Mouse (Mus musculus): ENCODE measurements at regions not wholly inside any gene's neighbourhood (a gene's known extent, or its start where the extent isn't known, plus 50 kb on each side); places are given as distances from the start of the nearest gene placed in this dataset.
A peak's percentile ranks its signal among the peaks of the same experiment; 100 is the strongest.

DNA sequence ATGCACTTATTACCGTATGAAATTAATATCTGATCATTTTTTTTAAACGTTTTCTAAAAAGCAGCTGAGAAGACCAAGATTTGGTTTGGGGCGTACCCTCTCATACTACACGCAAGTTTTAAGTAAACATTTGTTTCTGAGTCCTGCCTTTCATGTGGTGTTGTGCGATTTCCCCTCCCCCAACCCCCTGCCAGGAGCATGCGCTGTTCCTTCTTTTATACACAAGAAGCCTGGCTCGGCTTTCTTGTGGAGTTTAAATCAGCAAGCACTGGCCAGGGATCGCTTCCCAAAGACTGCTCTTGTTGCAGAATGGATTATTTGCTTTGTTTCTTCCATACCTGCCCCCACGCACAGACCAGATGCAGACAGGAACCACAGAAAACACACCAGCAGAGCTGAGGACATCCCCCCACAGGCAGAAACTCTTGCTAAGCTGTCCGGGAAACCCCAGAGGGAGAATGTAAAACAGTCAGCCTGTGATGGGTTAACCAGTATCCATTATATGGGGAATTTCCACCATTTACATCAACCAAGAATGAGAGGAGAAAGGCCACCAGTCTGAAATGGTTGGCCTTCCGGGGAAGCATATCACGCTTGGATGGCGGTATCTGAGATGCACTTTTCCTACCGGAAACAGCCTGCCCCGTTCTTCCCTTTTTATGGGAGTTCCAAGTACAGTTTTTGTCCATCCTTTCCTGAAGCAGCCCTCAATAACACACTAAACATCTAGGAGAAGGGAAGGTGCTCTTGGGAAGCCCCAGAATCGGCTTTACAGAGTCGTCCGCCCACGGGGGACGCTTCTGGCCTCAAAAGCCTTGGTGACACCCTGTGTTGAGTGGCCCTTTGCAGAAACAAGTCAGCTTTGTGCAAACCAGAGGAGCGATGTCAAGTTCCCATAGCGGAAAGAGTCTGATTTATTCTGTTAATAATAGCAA is 91.3 kb downstream of the Tomm20 start:
- peak; percentile 84 for DNase-seq (ENCODE audit: low read depth, low spot score)

DNA sequence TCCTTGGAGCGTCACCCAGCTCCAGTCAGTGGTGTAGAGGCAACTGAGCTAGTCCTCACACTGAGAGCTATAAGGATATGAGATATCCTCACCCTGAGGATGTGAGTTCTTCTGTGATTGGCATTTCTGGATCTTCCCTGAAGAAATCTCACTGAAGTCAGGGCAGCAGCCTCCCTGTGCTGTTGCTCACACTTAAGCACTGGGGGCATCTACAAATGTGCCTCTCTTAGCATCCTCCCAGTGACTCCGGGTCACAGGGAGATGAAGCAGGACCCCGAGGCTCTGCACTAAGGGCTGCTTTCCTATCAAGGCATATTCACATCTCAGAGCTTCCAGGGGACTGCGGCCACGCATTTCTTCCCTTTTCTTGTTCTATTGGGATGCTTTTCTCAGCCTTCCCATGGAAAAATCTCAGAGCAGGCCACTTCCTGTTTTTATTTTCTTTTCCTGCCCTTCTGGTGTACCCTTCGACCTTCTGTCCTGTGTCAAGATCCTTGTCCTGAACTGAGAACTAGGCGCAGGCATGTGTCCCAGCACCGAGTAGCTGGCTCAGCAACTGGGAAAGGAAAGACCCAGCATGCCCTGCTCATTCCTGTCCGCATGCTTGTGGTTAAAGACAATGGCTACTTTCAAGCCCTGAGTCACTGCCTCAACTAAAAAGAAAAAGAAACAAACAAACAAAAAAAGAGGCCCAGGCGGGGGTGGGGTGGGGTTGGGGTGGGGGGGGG is 92.8 kb downstream of the Tomm20 start:
- peak; percentile 59 for DNase-seq (ENCODE audit: low read depth, low spot score)

DNA sequence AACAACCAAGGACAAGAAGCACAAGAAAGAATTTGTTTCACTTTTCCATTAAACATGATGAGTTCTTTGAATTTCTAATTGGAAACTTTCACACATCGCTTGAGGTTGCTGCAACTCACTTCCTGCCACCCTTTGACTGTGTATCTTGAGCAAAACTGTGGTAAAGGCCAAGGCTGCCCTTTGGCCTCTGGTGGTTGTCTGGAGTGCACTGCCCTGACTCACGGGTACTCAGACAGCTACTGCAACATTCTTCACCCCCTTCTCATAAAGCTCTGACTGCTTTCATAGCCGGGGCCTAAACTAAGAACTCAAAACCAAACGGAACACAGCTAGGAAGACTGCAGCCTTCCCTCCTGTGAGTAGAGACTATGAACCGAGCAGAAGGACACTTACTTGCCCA is 93.5 kb downstream of the Tomm20 start:
- peak; percentile 79 for DNase-seq (ENCODE audit: low read depth, low spot score)

DNA sequence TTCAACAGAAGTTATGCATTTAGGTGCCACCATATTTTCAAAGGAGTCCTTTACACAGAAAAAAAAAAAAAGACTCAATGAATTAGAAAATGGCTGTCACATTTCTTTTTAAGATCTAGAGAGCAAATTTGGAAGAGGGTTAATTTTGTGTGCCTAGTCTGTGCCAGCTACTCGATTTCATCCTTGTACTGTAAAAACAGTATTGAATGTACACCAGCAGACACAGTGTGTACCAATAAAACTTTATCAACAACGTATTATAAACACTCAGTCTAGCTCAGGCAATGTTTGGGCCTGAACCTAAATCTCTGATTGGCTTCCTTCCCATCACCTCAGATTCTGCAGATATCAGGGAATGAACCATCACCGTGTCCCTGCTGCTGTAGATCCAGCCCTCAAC is 93.9 kb downstream of the Tomm20 start:
- DNase-seq (ENCODE audit: low read depth, low spot score): no peak

DNA sequence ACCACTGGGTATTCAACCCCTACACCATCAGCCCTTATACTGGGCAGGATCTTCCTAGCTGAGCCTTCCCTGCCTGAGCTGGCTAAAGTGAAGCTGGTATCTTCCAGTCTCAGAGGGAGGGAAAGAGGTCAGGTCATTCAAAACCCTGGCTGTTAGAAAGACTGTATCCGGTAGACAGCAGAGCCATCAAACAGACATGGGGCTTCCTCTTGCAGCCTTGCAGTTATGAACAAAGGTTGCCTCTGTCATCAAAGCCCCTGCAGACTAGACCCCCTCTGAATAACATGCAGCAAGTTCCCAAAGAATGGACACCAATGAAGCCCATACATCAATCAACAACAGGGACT is 95.5 kb downstream of the Tomm20 start:
- peak; percentile 18 for DNase-seq (ENCODE audit: low read depth, low spot score)

DNA sequence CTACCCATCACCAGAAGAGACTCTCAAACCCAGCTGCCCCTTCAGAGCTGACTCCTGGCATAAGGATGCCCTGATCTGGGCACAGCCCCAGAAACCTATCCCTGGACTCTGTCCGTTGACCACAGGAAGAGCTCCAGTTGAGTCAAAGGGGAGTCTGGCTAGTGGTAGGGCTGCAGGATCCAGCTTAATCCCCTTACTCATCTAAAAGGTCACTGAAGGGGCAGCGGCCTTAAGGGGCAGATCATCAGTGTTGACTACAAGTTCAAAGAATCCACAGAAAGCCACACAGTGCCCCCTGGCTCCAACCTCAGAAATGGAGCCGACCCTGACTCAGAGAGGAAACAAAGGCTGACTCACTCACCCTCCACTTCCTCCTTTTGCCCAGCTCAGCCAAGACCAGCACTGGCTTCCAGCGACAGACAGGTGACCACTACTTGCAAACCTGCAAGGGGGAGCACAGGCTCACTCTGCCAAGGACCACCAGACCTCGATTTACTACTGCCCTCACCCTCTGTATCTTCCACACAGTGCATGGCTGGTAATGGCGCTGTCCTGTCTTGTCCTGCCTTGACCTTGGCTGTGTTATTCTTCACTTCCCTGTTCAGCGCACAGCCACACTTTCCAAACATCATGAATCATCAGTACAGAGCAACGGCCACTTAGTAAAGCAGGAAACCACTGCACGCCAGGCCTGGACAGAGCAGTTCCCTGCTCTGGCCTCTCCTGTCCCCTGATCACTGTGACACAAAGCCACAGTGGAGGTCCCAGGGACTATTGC is 96.0 kb downstream of the Tomm20 start:
- DNase-seq (ENCODE audit: low read depth, low spot score): peak; percentile 66

DNA sequence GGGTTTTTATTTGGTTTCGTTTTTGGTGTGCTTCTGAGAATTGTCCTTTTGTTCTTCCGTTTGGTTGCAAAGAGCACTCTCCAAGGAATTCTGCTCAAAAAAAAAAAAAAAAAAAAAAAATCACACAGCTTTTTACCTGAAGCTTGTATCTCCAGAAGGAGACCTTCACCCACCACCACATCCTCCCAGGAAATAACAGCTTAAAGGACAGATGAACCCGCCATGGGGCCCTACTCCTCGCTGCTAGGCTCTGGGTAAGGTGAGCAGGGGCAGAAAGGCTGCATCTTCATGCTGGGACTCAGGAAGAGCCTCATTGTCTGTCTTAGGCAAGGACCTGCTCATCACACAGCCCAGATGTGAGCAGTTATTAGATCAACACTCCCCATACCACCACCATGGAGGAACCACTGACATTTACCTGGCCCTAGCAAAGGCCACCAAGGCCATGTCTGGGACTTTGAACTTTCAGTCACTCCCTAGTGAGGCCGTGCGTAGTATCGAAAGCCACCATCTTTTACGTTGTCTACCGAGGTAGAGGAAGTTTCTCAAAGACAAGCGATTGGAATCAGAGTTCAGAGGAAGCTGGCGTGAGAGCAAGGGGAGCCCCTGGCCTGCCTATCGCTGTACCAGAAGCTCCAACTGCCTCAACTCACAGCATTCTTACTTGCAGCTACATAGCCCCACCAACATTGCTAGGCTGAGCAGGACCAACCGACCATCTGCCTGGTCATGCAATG is 97.1 kb downstream of the Tomm20 start:
- DNase-seq (ENCODE audit: low read depth, low spot score): peak; percentile 84

DNA sequence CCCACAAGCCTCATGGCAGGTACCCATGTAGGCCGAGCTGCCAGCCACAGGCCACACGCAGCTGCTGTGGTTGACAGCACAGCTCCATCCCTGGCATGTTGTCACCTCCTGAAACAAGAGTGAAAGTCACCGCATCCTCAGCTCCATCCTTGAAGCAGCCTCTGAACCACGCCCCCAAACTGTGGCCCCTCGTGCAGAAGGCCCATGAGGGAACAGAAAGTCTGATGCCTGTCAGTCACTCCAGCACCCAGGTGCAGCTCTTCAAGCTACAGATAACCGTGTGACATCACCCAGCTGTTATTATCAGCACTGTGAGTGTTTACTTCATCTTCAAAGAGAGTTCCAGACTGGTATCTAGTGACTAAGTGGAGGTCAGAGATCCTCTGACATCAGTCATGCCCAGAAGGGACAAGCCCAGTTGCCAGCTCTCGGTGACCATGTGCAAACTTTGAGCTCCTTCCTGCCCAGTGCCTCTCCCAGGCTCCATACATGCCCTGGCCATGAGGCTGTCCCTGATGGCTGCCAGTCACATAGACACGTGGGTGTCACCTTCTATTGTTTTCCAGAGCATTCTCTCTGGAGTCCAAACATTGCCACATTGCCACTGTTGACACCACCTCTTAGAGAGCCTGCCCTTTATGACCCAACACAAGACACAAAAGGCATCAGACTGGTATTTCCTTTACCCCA is 97.8 kb downstream of the Tomm20 start:
- DNase-seq (ENCODE audit: low read depth, low spot score): peak; percentile 92

DNA sequence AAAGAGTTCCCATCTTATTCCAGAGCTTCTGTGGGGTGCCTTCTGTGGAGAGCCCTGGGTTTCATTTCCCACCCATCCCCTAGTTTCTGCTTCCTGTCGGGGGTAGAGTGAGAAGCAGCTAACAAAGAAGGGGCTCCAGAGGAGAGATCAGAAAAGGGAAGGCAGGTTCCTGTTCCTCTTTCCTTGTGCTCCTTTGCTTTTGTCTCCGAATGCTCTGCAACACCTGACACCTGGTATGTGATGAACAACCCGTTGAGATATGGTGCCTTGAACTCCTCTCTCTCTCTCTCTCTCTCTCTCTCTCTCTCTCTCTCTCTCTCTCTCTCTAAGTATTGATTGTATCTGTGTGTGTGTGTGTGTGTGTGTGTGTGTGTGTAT is 99.5 kb downstream of the Tomm20 start:
- DNase-seq (ENCODE audit: low read depth, low spot score): no peak

DNA sequence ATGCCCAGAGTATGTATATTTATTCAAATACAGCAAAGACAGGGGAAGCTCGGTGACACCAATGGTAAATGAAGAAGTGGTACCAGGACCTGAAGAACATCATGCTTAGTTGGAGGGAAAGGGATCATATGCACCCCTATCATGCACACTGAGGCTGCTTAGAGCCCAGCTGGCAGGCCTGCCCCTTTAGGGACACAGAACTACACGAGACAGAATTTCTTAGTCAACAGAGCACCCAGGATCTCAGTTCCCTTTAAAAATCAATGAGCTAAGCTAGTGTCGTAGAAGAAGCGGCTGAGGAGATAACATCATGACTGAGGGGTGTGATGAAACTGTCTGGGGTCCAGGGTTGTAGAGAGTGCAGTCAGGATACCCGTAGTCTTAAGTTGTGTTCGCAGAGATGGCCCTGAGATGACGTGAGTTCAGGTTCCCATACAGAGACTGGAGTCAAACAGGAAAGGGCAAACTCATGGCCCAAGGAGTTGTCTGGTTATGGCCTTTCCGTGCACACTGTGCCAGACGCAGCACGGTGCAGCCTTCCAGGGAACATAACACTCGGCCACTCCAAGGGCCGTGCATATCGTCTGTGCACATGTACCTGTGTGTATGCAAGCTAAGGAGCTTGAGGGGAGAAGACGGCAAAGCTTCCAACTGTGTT is 100.0 kb downstream of the Tomm20 start:
- DNase-seq (ENCODE audit: low read depth, low spot score): peak; percentile 2

DNA sequence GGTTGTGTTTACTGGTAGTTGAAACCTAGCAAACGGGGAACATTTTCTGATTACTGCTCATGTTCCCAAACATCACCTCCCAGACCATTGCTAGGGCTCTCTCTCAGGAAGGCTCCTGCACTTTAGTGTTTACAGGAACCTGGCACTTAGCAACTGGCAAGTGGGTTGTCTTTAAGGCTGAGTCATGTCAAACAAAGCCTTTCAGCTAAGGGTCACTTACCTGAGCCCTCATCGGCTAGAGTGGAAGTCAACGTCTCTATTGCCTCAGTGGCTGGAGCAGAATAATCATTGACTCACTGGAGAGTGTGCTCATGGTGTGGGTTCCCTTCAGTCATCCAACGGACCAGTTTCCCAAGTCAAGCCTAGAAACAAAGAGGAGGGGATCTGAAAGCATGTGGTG is 101.0 kb downstream of the Tomm20 start:
- no peak for DNase-seq (ENCODE audit: low read depth, low spot score)

DNA sequence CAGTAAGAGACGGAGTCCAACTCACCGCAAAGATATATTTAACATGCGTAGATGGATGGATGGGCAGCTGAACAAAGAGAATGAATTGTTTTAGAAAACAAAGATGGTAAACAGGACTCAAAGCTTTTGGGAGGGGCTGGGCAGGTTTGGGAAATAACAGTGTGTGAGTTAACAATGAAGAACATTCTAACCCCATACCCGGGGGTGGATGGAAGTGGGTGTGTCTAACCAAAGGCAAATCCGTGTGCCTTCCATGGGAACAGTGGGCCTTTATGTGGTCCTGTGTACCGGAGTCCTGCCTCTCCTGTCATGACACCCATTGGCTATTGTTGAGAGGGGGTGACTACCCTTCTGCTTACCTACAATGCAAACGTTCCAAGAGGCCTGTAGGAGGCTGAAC is 104.5 kb downstream of the Tomm20 start:
- no peak for DNase-seq (ENCODE audit: low read depth, low spot score)

DNA sequence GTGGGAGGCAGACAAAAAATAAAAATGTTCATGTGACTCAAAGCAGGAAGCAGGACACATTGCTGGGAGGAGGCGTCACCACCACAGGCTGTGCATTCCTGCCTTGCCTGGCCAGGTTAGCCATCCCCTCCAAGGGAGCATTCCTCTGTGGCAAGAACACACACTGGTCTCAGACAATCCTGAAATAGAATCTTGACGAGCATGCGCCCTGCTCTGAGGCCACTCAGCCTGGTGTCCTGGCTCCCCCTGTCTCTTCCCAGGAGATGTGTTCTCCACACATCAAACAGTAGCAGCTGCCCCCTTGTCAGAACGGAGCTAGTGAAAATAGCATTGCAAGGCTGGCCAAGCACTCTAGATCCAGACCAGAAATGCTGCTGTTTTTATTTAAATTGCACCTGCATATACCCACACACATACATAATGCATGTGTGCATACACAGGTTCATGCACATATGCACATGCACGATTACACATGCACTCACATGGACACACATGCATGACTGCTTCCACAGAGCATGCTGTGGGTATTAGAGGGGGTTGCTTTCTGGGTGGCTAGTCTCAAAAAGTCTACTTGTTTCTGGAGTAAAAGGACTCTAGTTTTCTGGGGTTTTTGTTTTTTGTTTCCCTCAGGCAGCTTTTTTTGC is 105.8 kb downstream of the Tomm20 start:
- no peak for DNase-seq (ENCODE audit: low read depth, low spot score)

DNA sequence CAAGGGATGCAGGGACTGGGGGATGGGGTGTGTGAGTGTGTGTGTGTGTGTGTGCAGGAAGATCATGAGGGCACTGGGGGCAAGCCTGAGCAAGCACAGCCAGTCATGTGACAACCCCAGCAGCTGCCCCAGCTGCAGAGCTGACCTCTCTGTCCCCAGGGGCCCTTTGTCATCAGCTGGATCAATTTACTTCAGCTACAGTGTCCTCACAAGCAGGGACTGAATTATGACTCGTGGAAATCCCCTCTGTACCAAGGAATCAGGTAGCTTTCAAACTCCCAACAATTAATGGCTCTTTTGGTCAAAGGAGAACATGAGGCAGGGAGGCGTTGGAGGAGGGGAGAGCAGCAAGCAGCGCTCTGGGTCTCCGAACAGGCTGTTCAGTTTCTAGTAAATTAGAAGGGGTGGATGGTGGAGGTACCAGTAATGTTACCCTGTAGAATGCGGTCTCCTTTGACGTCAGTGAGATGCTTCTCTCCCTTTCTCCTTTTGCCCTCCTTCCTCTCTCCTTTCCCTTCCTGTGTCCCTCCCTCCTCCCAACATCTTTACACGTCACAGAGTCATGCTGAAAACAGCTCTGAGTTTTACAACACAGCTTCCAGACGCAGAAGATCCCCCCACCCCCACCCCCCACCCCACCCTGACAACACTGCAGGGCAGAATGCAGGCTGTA is 106.5 kb downstream of the Tomm20 start:
- DNase-seq (ENCODE audit: low read depth, low spot score): peak; percentile 64

DNA sequence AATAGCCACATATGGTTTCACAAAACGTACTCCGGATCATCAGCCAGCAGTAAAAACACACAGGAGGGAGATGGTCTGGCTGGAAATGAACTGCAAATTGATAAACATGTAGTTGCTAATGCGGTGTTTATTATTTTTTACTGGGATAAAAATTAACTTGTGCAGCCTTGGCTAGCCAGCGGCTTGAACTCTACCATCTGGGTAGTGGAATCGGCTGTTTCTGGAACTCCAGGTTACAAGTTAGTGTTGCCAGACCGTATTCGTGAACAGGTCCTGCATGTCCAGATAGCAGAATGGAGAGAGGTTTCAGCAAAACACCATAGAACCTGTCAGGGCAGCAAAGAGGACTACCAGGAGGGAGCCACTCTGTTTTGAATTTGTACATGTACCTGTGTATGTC is 107.4 kb downstream of the Tomm20 start:
- no peak for DNase-seq (ENCODE audit: low read depth, low spot score)

DNA sequence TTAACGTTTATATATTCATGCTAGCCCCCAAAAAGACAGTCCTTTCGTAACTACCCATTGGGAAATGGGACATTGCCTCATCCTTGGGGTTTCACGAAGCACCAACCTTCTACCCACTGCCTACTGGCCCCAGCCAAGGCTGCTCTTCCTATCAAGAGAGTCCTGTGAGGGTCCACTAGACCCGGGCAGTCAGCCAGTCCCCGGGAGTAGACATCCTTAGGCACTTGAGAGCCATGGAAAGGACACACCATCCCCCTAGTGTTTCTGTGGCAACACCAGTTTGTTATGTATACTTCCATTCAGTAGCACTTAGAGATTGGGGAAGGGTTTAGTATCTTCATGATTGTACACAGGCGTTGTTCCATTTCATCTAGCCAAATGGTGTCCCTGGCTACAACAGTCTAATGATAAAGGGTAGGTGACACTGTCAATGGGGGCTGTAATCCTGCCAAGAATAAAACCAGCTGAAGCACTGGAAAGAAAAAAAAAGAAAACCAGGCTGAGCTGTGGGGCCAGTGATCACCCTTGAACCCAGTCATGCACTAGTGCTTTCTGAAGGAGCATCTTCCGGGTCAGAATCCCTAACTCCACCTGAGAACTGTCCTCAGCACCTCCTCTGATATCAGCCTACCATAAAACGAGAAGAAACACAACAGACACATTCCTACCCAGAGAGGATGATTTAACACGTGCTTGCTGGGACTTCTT is 108.2 kb downstream of the Tomm20 start:
- DNase-seq (ENCODE audit: low read depth, low spot score): no peak

DNA sequence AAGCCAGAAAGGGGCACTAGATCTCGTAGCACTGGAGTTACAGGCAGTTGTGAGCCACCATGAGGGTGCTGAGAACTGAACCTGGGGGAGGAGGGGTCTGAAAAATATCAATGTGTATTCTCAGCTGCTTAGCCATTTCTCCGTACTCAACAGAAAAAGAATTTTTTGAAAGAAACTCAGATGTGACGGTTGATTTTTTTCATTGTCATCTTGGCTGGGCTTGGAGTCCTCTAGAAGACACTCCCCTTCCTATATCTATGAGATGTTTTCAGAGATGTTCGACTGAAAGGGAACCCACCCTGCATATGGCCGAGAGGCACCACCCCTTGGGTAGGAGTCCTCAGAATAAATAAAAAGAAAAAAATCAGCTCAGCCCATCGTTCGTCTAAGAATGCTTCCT is 110.1 kb downstream of the Tomm20 start:
- DNase-seq (ENCODE audit: low read depth, low spot score): no peak
